Mouse (Mus musculus): ENCODE results near the gene Arv1. TPM values are rescaled to one million over a fixed set of nuclear protein-coding genes. Genes with fewer than 3 reads are reported as not detected.
A peak's percentile ranks its signal among the peaks of the same experiment; 100 is the strongest.

Arv1 gene
- polyA plus RNA-seq (2012; rRNA removed): 20.9 and 22.1 TPM in 2 replicates

DNA sequence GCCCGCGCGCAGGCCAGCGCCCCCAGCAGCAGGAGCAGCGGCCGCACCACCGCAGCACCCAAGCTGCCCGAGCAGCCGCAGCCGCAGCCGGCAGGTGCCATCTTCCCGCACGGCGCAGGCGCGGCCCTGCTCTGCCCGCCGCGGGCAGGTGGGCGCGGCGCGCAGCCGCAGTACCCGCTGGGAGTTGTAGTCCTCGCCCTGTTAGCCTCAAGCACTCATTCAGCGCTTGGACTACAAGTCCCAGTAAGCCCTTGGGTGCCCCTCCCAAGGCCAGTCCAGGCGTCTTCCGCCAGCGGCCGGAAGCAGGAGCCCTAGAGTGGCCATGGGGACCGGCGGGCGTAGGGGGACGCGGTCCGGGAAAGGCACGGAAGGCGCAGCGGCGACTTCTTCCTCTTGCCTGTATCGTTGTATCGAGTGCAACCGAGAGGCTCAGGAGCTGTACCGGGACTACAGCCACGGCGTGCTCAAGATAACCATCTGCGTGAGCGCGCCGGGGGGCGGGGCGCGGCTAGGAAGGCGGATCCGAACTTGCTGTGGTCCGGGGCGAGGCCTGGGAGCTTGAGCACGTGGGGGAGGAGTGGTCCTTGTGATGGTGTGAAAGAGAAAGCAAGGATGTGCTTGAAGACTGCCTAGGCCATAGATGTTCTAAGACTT is at the start of gene Arv1, which contains the start of gene Ttc13:
Gene Arv1 (plus strand): TSS at position 278 of the 654 bp plus-strand sequence.
Gene Ttc13 (minus strand): TSS at position 122 of the 654 bp plus-strand sequence.
- DNase-seq (ENCODE audit: extremely low spot score in 1 of 2, low spot score in 1 of 2): peak; percentile 95

DNA sequence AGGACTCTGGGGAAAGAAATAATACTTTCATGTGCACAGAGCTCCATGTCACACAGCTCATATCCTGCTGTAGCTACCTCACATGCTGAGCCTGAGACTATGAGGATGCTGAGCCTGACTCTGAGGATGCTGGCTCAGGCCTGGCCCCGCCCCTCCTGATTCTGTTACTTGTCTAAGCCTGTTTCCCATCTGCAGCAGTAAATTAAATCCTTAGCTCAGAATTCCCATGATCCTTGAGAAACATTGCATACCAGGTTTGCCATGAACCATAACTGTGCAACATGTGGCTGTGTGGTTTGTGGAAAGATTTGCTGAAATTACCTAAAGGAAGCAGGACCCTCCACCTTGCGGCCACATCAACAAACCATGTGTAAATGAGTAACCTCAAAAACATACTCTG is 49.6 kb upstream of the Arv1 start:
- no peak for DNase-seq (ENCODE audit: extremely low spot score in 1 of 2, low spot score in 1 of 2)

DNA sequence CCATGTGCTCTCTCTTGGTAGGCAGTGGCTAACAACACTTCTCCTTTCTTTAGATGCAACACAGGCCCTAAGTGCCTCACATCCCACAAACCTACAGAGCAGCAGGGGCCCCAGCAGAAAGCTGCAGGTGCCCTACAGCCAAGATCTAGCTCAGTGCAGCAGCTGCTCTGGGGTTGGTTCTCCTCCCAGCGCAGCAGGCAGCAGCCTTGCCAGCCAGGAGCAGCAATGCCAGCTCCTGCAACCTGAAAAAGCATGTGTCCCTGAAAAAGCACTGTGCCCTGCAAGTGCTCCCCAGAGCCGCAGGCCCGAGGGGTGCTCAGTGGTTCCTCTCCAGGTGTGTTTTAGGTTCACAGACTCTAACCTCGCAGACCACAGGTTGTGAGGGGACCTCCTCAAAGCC is 45.3 kb upstream of the Arv1 start:
- DNase-seq (ENCODE audit: extremely low spot score in 1 of 2, low spot score in 1 of 2): no peak

DNA sequence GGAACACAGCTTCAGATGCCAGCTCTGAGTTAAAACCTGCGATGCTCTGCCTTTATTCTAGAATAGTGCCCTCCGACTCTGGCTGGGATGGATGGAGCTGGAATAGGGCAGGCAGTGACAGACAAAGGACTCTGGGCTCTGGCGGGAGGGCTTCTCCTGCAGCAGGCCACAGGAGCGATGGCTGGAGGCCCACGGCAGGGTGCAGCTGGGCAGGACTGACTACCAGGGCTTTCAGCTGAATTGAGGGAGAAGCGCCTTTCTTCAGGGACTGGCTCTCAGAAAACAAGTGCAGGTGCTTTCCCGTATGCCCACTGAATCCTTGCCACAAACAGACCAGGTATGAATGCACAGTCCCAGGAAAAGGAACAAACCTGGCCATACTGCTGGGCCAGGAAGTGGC is 44.9 kb upstream of the Arv1 start:
- DNase-seq (ENCODE audit: extremely low spot score in 1 of 2, low spot score in 1 of 2): no peak

DNA sequence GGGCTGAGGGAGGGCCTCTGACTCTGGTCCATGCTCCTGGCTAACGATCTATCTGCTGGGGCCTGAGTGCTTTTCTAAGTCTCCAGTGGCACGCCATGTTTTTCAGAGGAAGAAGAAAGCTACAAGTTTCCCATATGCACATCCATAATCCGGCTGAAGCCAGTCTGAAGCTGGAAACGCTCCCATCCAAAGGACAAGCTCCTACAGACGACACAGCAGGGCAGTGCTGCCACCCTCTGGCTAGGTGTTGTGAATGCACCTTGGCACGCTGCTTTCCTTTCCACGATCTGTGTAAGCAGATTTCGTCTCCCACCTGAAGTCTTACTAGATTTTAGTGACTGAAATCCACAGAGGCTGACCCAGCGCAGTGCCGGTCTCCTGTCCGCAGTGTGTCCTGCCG is 44.5 kb upstream of the Arv1 start:
- peak; percentile 82 to 94 for DNase-seq (ENCODE audit: extremely low spot score in 1 of 2, low spot score in 1 of 2)

DNA sequence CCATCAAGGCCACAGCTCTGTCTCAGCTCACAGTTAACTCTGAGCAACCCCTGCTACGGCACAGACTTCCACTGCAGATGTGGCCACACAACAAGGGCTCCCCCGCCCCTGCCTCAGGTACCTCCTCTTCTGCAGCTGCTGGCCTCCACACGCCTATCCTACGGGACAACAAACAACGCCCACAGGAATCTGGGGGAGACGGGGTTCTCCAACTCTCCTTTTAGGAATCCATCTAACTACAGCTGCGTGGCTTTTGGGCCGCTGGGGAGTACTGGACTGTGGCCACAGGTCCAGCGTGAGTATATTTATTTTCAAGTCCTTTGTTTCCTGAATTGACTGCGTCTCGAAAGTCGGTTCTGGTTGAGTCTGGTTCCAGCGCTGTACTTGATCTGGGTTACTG is 43.7 kb upstream of the Arv1 start:
- no peak for DNase-seq (ENCODE audit: extremely low spot score in 1 of 2, low spot score in 1 of 2)

DNA sequence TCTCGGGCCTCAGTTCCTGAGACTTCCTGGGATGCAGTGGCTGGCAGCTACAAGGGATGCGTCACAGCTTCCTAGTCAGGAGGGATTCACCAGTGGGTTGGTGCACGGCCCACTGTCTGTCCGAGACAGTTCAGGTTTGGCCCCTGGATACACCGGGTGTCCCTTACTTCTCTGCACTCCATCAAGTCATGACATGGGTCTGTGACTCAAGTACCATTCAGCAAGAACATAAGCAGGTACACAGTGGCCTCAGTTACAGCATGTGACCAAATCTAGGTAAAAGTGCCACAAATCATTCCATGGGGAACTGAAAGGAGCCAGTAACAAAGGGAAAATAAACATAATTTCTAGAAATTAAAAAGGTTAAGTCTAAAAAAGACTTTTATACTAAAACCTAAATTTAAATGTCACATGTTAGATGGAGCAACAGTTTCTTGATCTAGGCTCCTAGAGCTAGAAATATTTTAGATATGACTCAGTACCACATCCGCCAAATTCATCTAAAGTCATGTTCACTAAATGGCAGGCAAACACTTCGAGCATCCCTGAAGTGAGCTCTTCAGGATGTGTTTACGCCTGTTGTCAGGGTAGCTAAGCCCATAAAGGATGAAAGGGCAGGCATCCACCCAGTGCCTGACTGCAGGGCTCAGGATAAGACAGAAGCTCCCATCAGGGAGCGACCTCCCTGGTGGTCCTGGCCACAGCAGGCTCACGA is 40.7 kb upstream of the Arv1 start:
- DNase-seq (ENCODE audit: extremely low spot score in 1 of 2, low spot score in 1 of 2): no peak

DNA sequence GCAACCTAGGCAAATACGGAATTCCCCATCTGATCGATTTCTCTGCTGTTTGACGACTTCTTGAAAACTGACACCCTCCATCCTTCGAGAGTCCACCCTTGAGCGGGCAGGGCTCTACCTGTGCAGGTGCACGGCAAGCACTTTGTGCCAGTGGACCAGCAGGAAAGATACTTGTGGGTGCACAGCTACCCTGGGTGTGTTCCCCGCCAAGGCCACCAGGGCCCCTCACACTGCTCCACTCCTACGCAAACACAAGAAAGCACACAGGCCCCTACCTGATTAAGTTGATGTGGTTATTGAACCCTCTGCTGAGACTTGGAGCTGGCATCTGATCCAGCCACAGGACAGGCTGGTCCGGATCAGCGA is 40.2 kb upstream of the Arv1 start:
- DNase-seq (ENCODE audit: extremely low spot score in 1 of 2, low spot score in 1 of 2): no peak

DNA sequence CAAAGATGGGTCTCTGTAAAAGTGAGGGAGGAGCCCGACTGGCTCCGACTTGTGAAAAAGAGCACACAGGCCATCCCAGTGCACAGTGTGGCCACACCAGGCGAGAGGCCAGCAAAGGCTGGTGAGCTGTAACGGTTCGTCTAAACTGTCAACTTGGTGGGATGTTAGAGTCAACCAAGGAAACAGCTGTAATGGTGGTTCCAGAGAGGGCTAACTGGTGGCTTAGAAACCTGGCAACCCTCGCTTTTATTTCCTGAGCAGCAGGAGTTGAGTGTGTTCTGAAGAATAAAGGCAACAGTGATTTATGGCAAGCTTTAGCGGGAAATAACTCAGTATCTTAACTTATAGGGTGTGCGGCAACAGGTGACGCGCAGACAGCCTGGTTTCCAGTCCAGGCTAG is 39.7 kb upstream of the Arv1 start:
- DNase-seq (ENCODE audit: extremely low spot score in 1 of 2, low spot score in 1 of 2): no peak

DNA sequence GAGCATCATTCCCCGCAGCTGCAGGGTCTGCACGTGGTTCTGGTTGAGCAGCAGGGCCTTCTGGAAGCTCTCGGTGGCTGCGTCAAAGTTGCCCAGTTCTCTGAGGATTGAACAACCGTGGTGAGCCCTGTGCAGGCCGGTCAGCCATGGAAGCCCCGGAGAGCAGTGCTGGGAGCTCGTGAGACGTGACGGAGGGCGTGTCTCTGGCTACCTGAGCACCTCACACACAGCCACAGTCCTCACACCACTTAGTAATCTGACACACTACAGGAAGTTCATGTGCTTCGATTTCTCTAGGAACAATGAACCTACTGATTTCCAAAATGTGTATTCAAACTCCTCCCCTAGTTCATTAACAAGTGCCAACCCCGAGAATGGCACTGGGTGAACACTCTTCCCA is 33.0 kb upstream of the Arv1 start:
- DNase-seq (ENCODE audit: extremely low spot score in 1 of 2, low spot score in 1 of 2): no peak

DNA sequence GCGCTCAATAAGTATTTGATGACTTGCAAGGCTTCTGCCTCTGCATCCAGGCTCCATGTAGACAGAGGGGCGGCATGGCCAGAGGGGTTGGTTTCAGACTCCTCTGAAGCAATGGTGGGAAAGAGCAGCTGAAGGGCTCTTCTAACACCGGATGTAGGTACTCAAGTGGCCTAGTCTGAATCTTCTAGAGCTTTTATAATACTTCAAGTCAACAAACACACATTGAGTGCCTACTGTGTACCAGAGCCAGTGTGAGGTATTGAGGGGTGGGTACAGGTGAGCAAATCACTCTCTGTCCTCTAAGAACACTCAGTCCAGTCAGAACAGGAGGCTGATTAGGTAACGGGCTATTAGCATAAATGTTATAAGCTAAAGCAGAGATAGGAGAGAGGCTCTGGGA is 30.2 kb upstream of the Arv1 start:
- no peak for DNase-seq (ENCODE audit: extremely low spot score in 1 of 2, low spot score in 1 of 2)

DNA sequence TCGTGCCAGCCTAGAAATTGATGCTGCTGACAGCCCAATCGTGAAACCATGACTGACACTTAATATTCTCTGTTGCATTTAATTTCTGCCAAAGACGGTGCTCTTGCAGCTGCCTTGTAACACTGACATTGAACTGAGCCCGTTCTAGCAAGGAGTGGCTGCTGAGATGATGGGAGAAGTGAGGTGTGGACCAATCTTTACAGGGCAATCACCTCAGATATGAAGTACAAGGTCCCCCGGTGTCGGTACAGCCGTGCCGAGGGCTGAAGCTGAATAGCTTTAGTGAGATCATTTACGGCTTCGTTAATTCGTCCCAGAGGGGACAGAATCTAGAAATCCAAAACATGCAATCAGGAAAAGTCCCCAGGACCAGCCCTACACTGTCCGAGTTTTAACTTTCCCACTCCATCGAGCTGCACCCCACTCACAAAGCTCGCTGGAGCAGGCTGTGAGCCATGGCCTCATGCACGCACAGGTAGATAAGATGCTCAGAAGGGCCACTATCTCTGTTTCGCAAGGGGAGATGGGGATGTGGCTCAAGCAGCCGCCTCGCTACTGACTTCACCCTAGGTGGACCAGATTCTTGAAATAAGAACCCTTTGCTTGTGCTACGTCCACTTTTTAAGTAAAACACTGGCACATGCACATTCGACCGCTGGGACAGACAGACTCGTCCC is 26.4 kb upstream of the Arv1 start:
- no peak for DNase-seq (ENCODE audit: extremely low spot score in 1 of 2, low spot score in 1 of 2)

DNA sequence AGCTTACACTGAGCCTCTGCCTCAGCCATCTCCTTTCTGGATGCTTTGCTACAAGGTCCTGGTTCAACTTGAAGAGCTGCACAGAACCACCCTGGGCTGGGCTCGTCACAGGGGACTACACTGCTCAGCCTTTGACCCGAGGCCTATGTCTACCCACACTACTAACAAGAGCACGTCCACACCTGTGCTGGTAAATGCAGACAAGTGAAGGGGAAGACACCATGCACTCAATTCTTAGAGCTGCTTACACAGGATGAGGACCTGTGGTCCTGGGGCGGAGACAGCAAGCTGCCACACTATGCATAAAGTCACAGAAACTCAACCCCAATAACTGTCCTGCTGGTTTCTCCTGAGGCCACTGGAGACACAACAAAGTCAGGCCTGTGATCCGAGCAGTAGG is 21.7 kb upstream of the Arv1 start:
- no peak for DNase-seq (ENCODE audit: extremely low spot score in 1 of 2, low spot score in 1 of 2)

DNA sequence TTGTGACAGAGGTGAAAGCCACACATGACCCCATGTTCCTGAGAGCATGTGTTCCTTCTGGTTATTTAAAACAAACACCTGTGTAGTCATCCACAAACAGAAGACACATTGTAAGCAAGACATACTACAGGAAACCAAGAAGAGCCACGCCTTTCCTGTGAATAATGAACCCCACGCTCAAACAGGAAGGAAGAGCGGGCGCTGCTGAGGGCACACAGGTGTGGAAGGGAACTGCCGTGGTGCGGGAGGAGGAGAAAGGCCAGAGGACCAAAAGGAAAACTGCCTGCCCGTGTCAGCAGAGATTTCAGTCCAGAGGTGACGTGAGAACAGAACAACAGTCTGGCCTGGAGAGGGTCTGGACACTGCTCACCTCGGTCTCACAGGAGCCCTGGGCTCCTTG is 20.9 kb upstream of the Arv1 start:
- DNase-seq (ENCODE audit: extremely low spot score in 1 of 2, low spot score in 1 of 2): no peak

DNA sequence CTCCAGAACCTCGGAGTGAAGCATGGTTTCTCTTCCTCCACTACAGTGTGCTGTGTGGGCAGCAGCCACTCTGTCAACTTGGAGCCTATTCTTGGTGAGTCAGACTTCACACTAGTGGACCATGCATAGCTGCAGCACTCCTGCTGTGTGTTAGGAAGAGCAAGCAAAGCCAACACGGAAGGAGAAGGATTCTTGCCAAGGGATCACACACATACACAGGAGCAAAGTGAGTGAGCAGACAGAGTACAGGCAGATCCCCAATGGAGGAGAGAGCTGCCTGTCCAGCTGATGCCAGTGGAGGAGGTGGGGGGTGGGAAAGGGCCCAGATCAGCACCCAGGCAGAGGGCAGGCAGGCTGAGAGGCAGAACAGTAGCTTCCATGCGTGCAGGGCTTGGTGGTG is 19.8 kb upstream of the Arv1 start:
- peak in 1 of 2 experiments; percentile 49 for DNase-seq (ENCODE audit: extremely low spot score in 1 of 2, low spot score in 1 of 2)

DNA sequence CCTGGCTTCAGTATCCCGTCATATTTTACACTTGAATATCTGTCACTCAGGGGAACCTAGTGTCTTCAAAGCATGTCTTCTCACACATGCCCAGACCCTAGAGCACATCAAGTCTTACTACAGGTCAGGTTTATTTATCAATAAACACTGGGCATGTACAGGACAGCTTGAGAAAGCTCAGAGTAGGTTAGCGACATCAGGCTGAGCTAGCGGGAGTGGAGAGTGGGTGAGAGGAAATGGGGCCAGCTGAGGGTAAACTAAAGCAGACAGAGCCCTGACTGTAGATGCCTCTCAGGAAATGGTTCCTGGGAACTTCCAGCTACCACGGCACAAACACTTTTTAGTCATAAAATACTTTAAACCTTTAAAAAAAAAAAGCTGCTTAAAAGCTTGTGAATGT is 18.4 kb upstream of the Arv1 start:
- no peak for DNase-seq (ENCODE audit: extremely low spot score in 1 of 2, low spot score in 1 of 2)

DNA sequence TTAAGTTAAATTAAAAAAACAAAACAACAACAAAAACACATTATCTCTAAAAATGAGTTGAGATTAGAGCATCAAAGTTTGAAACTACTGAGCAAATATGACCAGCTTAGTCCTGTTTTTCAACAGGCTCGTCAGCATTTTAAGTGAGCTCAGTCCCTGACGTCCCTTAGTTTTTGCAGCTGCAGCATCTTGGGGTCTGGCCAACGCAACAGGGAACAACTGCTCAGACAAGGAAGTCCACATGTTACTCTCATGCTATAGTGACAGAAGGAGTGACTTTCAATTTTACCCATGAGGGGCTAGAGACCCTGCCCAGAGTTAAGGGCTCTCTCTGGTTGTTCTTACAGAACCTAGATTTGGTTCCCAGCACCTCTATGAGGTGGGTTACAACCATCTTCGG is 17.6 kb upstream of the Arv1 start:
- DNase-seq (ENCODE audit: extremely low spot score in 1 of 2, low spot score in 1 of 2): no peak

DNA sequence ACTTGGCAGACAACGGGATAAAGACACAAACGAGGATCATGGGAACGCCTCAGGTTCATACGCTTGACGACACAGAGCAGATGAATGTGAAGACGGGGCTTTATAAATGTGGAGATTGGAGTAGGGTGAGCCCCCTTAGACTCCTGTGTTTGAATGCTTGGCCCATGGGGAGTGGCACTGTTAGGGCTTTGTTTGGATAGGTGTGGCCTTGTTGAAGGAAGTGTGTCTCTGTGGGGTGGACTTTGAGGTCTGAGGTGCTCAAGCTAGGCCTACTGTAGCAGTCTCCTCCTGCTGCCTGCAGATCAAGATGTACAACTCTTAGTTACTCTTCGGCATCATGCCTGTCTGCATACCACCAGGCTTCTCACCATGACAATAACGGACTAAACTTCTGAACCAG is 16.1 kb upstream of the Arv1 start:
- DNase-seq (ENCODE audit: extremely low spot score in 1 of 2, low spot score in 1 of 2): no peak

DNA sequence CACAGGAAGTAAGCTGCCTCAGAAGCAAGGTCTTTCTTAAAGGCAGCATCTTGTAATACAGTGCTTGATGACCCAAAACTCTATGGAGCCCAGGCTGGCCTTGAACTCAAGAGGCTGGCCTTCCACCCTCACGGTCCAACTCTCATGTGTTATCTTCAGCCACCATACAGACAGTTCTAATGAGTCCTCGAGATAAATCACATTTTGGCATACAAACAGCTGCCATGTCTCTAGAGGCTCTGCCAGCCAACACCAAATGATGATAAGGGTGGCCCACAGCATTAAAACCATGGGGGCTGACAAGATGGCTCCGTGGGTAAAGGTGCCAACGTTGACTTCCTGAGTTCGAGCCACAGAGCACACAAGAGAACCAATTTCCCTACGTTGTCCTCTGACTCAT is 8.7 kb upstream of the Arv1 start:
- DNase-seq (ENCODE audit: extremely low spot score in 1 of 2, low spot score in 1 of 2): no peak

DNA sequence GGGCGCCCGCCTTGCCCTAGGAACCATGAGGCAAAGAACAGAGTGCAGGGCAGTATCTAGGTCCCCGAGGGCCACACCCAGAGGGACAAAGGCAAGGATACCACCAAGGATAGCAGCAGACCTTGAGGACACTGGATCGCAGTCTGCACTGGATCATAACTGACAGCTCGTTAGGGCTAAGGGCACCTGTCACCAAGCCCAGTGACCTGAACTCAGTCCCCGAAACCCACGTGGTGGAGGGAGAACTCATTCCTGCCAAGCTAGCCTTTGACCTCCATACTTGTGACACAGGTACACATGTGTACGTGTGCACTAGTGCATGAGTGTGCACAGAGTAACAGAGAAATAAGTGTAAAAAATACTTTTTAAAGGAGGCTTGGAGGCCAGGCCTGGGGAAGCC is 6.2 kb upstream of the Arv1 start:
- no peak for DNase-seq (ENCODE audit: extremely low spot score in 1 of 2, low spot score in 1 of 2)

DNA sequence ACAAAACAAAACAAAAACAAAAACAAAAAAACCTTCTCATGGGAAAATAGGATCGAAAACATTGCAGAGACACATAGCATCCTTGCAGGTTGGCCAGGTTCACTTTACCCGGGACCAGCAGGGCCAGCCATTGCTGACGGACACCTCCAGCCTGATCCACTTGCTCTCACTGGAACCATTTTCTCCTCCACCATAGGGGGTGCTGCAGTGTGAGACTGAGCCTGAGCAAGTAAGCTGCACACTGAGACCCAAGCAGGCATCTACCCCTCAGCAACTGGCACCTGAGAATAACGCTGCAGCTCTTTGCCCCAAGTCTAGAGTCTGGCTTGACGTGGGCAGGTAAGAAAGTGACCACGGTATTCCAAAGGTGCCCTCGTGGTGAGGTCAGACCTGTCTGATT is 1.8 kb upstream of the Arv1 start:
- DNase-seq (ENCODE audit: extremely low spot score in 1 of 2, low spot score in 1 of 2): no peak
